Mouse (Mus musculus) small intestine, adult 2 months (tissue): Measurements from ENCODE around the gene Commd6.

ENCODE experiments used
- CTCF ChIP-seq: fragments of 200-500 bp; IDR thresholded peaks from 2 replicates; pipeline ENCODE4 v1.5.1; 2012; ENCODE audit warnings: low read depth, mild to moderate bottlenecking, control low read depth, inconsistent platforms, low read length, moderate library complexity, mixed read lengths; ENCODE audit not compliant: insufficient replicate concordance, insufficient read length; ENCODE audit errors: extremely low read depth
- POLR2A ChIP-seq: fragments of 200-500 bp; IDR thresholded peaks from 2 replicates; pipeline ENCODE4 v1.6.1; 2012; ENCODE audit warnings: low read depth, mild to moderate bottlenecking, control low read depth, inconsistent platforms, low read length, moderate library complexity

- no peak for TF ChIP-seq CTCF
- TF ChIP-seq POLR2A = no peak
Observed at GRCm38 (mm10) chr14:101586096-101586495, 54.4 kb downstream of the Commd6 start.
